Mouse (Mus musculus) heart, embryonic 10.5 days (tissue): ENCODE measurements around the gene Btbd10. TPM values are rescaled to one million over a fixed set of nuclear protein-coding genes. Genes with fewer than 3 reads are reported as not detected.

Experiments used
- polyA plus RNA-seq: library from polyadenylated mRNA; unstranded; fragments of >200 nt; fragmentation: Nextera tagmentation; extraction: Ambion mirVana; gene quantifications from 2 replicates; pipeline ENCODE4 v1.2.1, GENCODE M21; 2016

Gene Btbd10
- polyA plus RNA-seq, 1 experiment from 2014 or later: 21.6 TPM

Other genes with a start within 250 kb of the Btbd10 start
- gene Arntl, start 161.9 kb downstream of the Btbd10 start, polyA plus RNA-seq: 6.3 and 7.0 TPM in 2 replicates
- gene Pth, start 19.2 kb upstream of the Btbd10 start, polyA plus RNA-seq: not detected in 2 replicates
- gene Far1, start 144.4 kb upstream of the Btbd10 start, polyA plus RNA-seq: 60.2 and 62.3 TPM in 2 replicates